Comparison of ENCODE assay signal across 19 mouse cellular contexts in the genomic region with DNA sequence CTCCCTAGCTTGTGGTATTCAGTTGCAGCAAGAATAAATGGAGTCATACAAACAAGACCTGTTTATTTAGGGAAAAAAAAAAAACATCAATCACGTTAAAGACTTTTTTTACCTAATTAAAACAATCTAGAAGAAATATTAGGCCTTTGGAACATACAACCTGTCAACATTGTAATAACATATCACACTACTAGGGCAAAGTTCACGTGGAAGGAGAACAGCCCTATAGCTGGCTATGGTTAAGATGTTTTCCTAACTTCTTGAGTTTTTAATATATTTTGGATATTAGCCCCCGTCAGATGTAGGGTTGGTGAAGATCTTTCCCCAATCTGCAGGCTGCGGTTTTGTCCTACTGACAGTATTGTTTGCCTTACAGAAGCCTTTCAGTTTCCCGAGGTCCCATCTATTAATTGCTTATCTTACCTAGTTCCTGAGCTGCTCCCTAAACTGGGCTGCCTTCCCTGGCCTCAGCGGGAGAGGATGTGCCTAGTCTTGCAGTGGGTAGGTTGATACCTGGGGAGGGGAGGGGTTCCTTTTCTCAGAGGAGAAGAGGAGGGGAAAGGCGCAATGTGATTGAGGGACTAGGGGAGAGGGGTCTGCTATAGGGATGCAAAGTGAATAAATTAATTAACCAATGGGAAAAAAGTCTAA. TPM values are rescaled to one million over a fixed set of nuclear protein-coding genes. Genes with fewer than 3 reads are reported as not detected.
"Had no signal": no experiment of that assay in that cellular context is flagged by ENCODE, and none has a peak within 500 bp of the region (broad histone marks: within the 10 kb centered on the region; RNA-seq: fewer than 3 reads in every experiment).

No protein-coding gene starts in this region.

- ATAC-seq: liver, embryonic 12.5 days had no signal

- H3K9me3 ChIP-seq: limb, embryonic 15.5 days; liver, embryonic 12.5 days; lung, embryonic 15.5 days; midbrain, embryonic 10.5 days; neural tube, embryonic 15.5 days had no signal

- H3K4me3 ChIP-seq: left cerebral cortex, adult 2 months; limb, embryonic 15.5 days; liver, embryonic 12.5 days; lung, embryonic 15.5 days; midbrain, embryonic 10.5 days; myocyte; neural tube, embryonic 15.5 days had no signal

- H3K4me2 ChIP-seq: limb, embryonic 15.5 days; liver, embryonic 12.5 days; lung, embryonic 15.5 days; neural tube, embryonic 15.5 days had no signal

- H3K27ac ChIP-seq: left cerebral cortex, adult 2 months; limb, embryonic 15.5 days; liver, embryonic 12.5 days; lung, embryonic 15.5 days; midbrain, embryonic 10.5 days; neural tube, embryonic 15.5 days had no signal

- DNase-seq: kidney, postnatal 10 days; lung, postnatal 4 days; midbrain, embryonic 14.5 days; right cerebral cortex, adult 18-20 months; right cerebral cortex, postnatal 25 days; thymus, postnatal 36 days had no signal

- H3K4me1 ChIP-seq: limb, embryonic 15.5 days; liver, embryonic 12.5 days; neural tube, embryonic 15.5 days had no signal

- H3K9ac ChIP-seq: limb, embryonic 15.5 days; liver, embryonic 12.5 days; lung, embryonic 15.5 days; neural tube, embryonic 15.5 days had no signal

- H3K27me3 ChIP-seq: limb, embryonic 15.5 days; liver, embryonic 12.5 days; lung, embryonic 15.5 days; neural tube, embryonic 15.5 days had no signal

- H3K36me3 ChIP-seq: limb, embryonic 15.5 days; liver, embryonic 12.5 days; lung, embryonic 15.5 days; midbrain, embryonic 10.5 days; neural tube, embryonic 15.5 days had no signal

RNA-seq across cellular contexts. Expression of a gene that starts 37.0 kb away (rescaled TPM):
- total RNA-seq: megakaryocyte, adult 5-6 weeks had no signal
- polyA plus RNA-seq: large intestine, adult 2 months; limb, embryonic 11.5 days; limb, embryonic 15.5 days; liver, embryonic 12.5 days; liver, embryonic 16.5 days; lung, embryonic 15.5 days; myocyte; small intestine, adult 2 months; thymus, postnatal 0 days had no signal
